In genomic region chr9:96506011-96506498, GRCm38 (mm10) we compare ENCODE assay signal across 9 mouse cellular contexts. TPM values are rescaled to one million over a fixed set of nuclear protein-coding genes. Genes with fewer than 3 reads are reported as not detected.
DNase-seq lines count a peak whose midpoint lies in the region; ATAC-seq and TF ChIP-seq lines count a peak whose summit lies in the region.
"Had no signal": no experiment of that assay in that cellular context is flagged by ENCODE, and none has a peak within 500 bp of the region (broad histone marks: within the 10 kb centered on the region; RNA-seq: fewer than 3 reads in every experiment).

No protein-coding gene starts in this region.

- 8% methylated on average over 10 of the region's 10 CpGs for WGBS in lung, embryonic 14.5 days
- 43% methylated on average over 10 of the region's 10 CpGs for WGBS in embryonic facial prominence, embryonic 10.5 days
- WGBS in limb, embryonic 13.5 days, result 27% methylated on average over 10 of the region's 10 CpGs

- no peaks in the 10 kb centered on the region for H3K27me3 ChIP-seq in lung, embryonic 14.5 days (ENCODE audit: insufficient read depth, low read length)
- no peaks in the 10 kb centered on the region for H3K27me3 ChIP-seq in embryonic facial prominence, embryonic 10.5 days (replicated peaks; ENCODE audit: low read depth, poor library complexity, severe bottlenecking)
- no peaks in the 10 kb centered on the region for H3K27me3 ChIP-seq in limb, embryonic 13.5 days

- no peaks in the 10 kb centered on the region for H3K36me3 ChIP-seq in lung, embryonic 14.5 days (ENCODE audit: insufficient read depth)
- H3K36me3 ChIP-seq in embryonic facial prominence, embryonic 10.5 days (replicated peaks), result no peaks in the 10 kb centered on the region
- no peaks in the 10 kb centered on the region for H3K36me3 ChIP-seq in limb, embryonic 13.5 days

- H3K9me3 ChIP-seq in lung, embryonic 14.5 days (ENCODE audit: low read depth, low read length), result no peaks in the 10 kb centered on the region
- H3K9me3 ChIP-seq in embryonic facial prominence, embryonic 10.5 days, result 0 out of 2 replicates have a peak, but pooled peaks cover 3% of the 10 kb centered on the region
- no peaks in the 10 kb centered on the region for H3K9me3 ChIP-seq in limb, embryonic 13.5 days

- no peak overlapping the region for H3K27ac ChIP-seq in lung, embryonic 14.5 days (ENCODE audit: low read depth)
- peak overlapping the region; percentile 62 for H3K27ac ChIP-seq in embryonic facial prominence, embryonic 10.5 days (replicated peaks)
- H3K27ac ChIP-seq in limb, embryonic 13.5 days, result no peak overlapping the region

- peak overlapping the region; percentile 25; the same call in 1 of the 2 replicates for H3K4me2 ChIP-seq in lung, embryonic 14.5 days
- peak overlapping the region; percentile 39 for H3K4me2 ChIP-seq in limb, embryonic 13.5 days (replicated peaks)

- TF ChIP-seq CTCF in lung, embryonic 14.5 days (IDR thresholded peaks at IDR 0.05; ENCODE audit: low read depth), result no peak

- H3K4me1 ChIP-seq in lung, embryonic 14.5 days (ENCODE audit: insufficient read depth), result no peaks in the 10 kb centered on the region
- peaks cover 36% of the 10 kb centered on the region for H3K4me1 ChIP-seq in embryonic facial prominence, embryonic 10.5 days
- peaks cover 19% of the 10 kb centered on the region for H3K4me1 ChIP-seq in limb, embryonic 13.5 days

- peak; percentile 91 for ATAC-seq in lung, embryonic 14.5 days (ENCODE audit: insufficient read depth)
- peak; percentile 72 for ATAC-seq in limb, embryonic 13.5 days (ENCODE audit: low FRiP score, low read depth)
- ATAC-seq in cerebellum, adult (ENCODE audit: insufficient number of reproducible peaks, low FRiP score, low TSS enrichment), result no peak

- DNase-seq in lung, embryonic 14.5 days, result peak; percentile 67
- no peak for DNase-seq in lung, postnatal 25 days (ENCODE audit: low spot score)
- peak; percentile 68 for DNase-seq in embryonic facial prominence, embryonic 10.5 days (ENCODE audit: low spot score)
- peak; percentile 67 for DNase-seq in kidney, adult 11 months
- DNase-seq in ovary, postnatal 36 days (ENCODE audit: low spot score), result peak; percentile 41
- no peak for DNase-seq in natural killer cell, adult 2 months (ENCODE audit: low spot score in 2 of 2)

- H3K9ac ChIP-seq in lung, embryonic 14.5 days, result no peak overlapping the region
- no peak overlapping the region for H3K9ac ChIP-seq in limb, embryonic 13.5 days

- no peak overlapping the region for H3K4me3 ChIP-seq in lung, embryonic 14.5 days (ENCODE audit: low read depth, low read length)
- H3K4me3 ChIP-seq in embryonic facial prominence, embryonic 10.5 days, result peak overlapping the region; percentile 21; the same call in 1 of the 2 replicates
- no peak overlapping the region for H3K4me3 ChIP-seq in limb, embryonic 13.5 days

RNA-seq across cellular contexts. Expression of gene Gm28729, which starts 19.0 kb away (rescaled TPM):
- polyA plus RNA-seq in lung, embryonic 14.5 days (2014; fragmentation: Nextera tagmentation; extraction: Ambion mirVana), result not detected in 2 replicates
- not detected in 2 replicates for polyA plus RNA-seq in embryonic facial prominence, embryonic 10.5 days (2016; fragmentation: Nextera tagmentation; extraction: Ambion mirVana)
- polyA plus RNA-seq in limb, embryonic 13.5 days (2015; fragmentation: Nextera tagmentation; extraction: Ambion mirVana), result 0.14 TPM in 1 of 2 replicates, not detected in the other
- polyA plus RNA-seq: spleen, adult 2 months had no signal

RNA-seq across cellular contexts. Expression of gene Rnf7, which starts 27.6 kb away (rescaled TPM):
- 242 and 260 TPM in 2 replicates for polyA plus RNA-seq in lung, embryonic 14.5 days (2014; fragmentation: Nextera tagmentation; extraction: Ambion mirVana)
- polyA plus RNA-seq in embryonic facial prominence, embryonic 10.5 days (2016; fragmentation: Nextera tagmentation; extraction: Ambion mirVana), result 264 and 272 TPM in 2 replicates
- polyA plus RNA-seq in limb, embryonic 13.5 days (2015; fragmentation: Nextera tagmentation; extraction: Ambion mirVana), result 246 and 254 TPM in 2 replicates

Comparison
In these comparisons a context has a peak if more than half of its experiments do, and no peak if none do; other contexts are left out.
1. DNase-seq: peak in lung, embryonic 14.5 days (single experiment), embryonic facial prominence, embryonic 10.5 days (single experiment), kidney, adult 11 months (single experiment) and ovary, postnatal 36 days (single experiment); none in lung, postnatal 25 days (single experiment) and natural killer cell, adult 2 months (0 of 2).